Mouse (Mus musculus) cortical plate, adult 2 months (tissue): ENCODE results near the gene Aph1c.

ENCODE experiments used
- CTCF ChIP-seq: fragments of 200-500 bp; IDR thresholded peaks from 2 replicates; pipeline ENCODE4 v1.5.1; 2011; ENCODE audit warnings: mild to moderate bottlenecking, control low read depth, low read length; ENCODE audit not compliant: insufficient read depth; ENCODE audit errors: extremely low read depth
- POLR2A ChIP-seq: fragments of 200-500 bp; IDR thresholded peaks from 2 replicates; pipeline ENCODE4 v1.6.1; 2011; ENCODE audit warnings: mild to moderate bottlenecking, low read length, control low read depth; ENCODE audit not compliant: insufficient read depth; ENCODE audit errors: extremely low read depth

DNA sequence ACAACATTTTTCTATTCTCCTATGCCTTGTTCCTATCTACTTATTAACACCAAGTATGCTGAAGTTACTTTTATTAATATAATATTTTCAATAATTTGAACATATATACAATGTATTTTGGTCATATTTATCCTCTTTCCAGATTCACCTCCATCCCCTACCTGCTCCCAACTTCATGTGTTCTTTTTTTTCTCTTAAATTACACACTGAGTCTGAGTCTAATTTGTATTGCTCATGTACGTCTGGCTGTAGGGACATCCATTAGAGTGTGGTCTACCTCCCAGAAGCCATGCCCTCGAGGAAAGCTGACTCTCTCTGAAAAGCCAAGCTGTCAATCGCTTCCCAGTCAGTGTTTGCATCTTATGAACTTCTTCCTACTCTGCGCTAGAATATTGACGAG lies 37.8 kb downstream of the Aph1c start, which contains the start of gene Gm10647:
- no peak for TF ChIP-seq CTCF
- TF ChIP-seq POLR2A, result no peak
